Mouse (Mus musculus) bone marrow, adult 2 months (tissue): Measurements from ENCODE around the gene Gm10334.
"Not testable (repeated sequence)": the region's sequence is repeated elsewhere in the genome, so short reads cannot be mapped to it uniquely, and the experiment has no call there.

ENCODE experiments used
- CTCF ChIP-seq: fragments of 200-500 bp; IDR thresholded peaks from 2 replicates; pipeline ENCODE4 v1.5.1; 2011; ENCODE audit warnings: low read length, control low read depth; ENCODE audit not compliant: control insufficient read depth, insufficient read depth
- POLR2A ChIP-seq: fragments of 200-500 bp; IDR thresholded peaks from 2 replicates; pipeline ENCODE4 v1.6.1; 2011; ENCODE audit warnings: low read depth, mild to moderate bottlenecking, control low read depth, low read length, borderline replicate concordance; ENCODE audit not compliant: control insufficient read depth

GRCm38 (mm10) chr6:41458632-41459031 is 12.7 kb upstream of the Gm10334 start, which contains the start of gene Prss1:
- not testable (repeated sequence) for TF ChIP-seq CTCF, POLR2A
